Mouse (Mus musculus): ENCODE measurements around the gene Tm4sf19.

DNA sequence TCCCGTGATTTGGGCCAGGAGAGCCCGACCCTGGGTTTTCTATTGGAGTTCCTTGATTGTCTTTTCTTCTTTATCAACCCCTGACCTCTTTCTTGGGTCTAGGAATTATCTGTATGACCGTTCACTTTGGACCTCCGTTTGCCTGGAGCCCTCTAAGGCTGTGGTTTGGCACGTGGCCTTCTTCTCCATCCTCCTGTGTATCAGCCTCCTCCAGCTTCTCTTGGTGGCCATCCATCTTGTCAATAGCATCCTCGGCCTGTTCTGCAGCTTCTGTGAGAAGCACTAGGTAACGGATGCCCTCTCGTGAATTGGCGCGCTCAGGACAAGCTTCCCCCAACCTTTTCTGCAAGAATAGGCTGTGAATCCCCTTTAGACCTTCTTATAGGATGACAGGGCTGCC is 7.4 kb downstream of the Tm4sf19 start:
- TF ChIP-seq POLR2A (IDR thresholded peaks at IDR 0.05; ENCODE audit: borderline replicate concordance, extremely low read depth, low read depth, low read length) = no peak
- TF ChIP-seq CTCF (IDR thresholded peaks at IDR 0.05; ENCODE audit: insufficient read depth, low read length) = no peak

Measured in lung, adult 2 months (tissue).